Mouse (Mus musculus) splenic B cell, adult 2 months (primary cell): ENCODE results near the gene Itih1.

Source experiments
- DNase-seq: peaks from one replicate; pipeline ENCODE4 v3.0.0-alpha.2; 2011; ENCODE audit warnings: low read depth, low spot score
- H3K27me3 ChIP-seq: 2 replicates; pipeline ENCODE4 v1.6.1; 2012; ENCODE audit warnings: mild to moderate bottlenecking, low read length, moderate library complexity, mixed read lengths; ENCODE audit not compliant: control insufficient read depth, poor library complexity, insufficient read depth, severe bottlenecking
- H3K36me3 ChIP-seq: 2 replicates; pipeline ENCODE4 v1.6.1; 2012; ENCODE audit warnings: mild to moderate bottlenecking, low read length, moderate library complexity, mixed read lengths; ENCODE audit not compliant: control insufficient read depth, poor library complexity, insufficient read depth, severe bottlenecking

Itih1 gene

GRCm38 (mm10) chr14:30943038-30943437 lies at the start of gene Itih1:
Itih1 (minus strand) TSS chr14:30943289.
- no peaks in the 10 kb centered on the region for H3K36me3 ChIP-seq
- DNase-seq = no peak
- no peaks in the 10 kb centered on the region for H3K27me3 ChIP-seq

- H3K27me3 ChIP-seq = no peaks in the 10 kb centered on the region
- no peak for DNase-seq
- no peaks in the 10 kb centered on the region for H3K36me3 ChIP-seq
Measured at GRCm38 (mm10) chr14:30976222-30976621, 33.1 kb upstream of the Itih1 start.

GRCm38 (mm10) chr14:30974204-30974603 lies 31.1 kb upstream of the Itih1 start:
- no peaks in the 10 kb centered on the region for H3K27me3 ChIP-seq
- DNase-seq = no peak
- no peaks in the 10 kb centered on the region for H3K36me3 ChIP-seq

- no peak for DNase-seq
Measured at GRCm38 (mm10) chr14:30960366-30960765, 17.3 kb upstream of the Itih1 start.

GRCm38 (mm10) chr14:30959031-30959430 lies 15.9 kb upstream of the Itih1 start:
- no peaks in the 10 kb centered on the region for H3K27me3 ChIP-seq
- no peaks in the 10 kb centered on the region for H3K36me3 ChIP-seq
- DNase-seq = no peak

More at GRCm38 (mm10) chr14:30960366-30960765, 17.3 kb upstream of the Itih1 start:
- no peaks in the 10 kb centered on the region for H3K36me3 ChIP-seq
- H3K27me3 ChIP-seq = no peaks in the 10 kb centered on the region

- H3K27me3 ChIP-seq = no peaks in the 10 kb centered on the region
- DNase-seq = no peak
- H3K36me3 ChIP-seq = no peaks in the 10 kb centered on the region
Measured at GRCm38 (mm10) chr14:30958517-30958916, 15.4 kb upstream of the Itih1 start.

GRCm38 (mm10) chr14:30951154-30951825 lies 8.2 kb upstream of the Itih1 start, which contains the start of gene Nek4:
Nek4 (plus strand) TSS chr14:30951377.
- Histone ChIP-seq H3K27me3 (no peaks in the 10 kb centered on the region), H3K36me3 (no peaks in the 10 kb centered on the region)
- peak; percentile 97 for DNase-seq

GRCm38 (mm10) chr14:30949986-30950385 lies 6.9 kb upstream of the Itih1 start:
- DNase-seq = no peak
- no peaks in the 10 kb centered on the region for H3K36me3 ChIP-seq

GRCm38 (mm10) chr14:30944745-30945144 lies 1.7 kb upstream of the Itih1 start:
- Histone ChIP-seq H3K27me3 (no peaks in the 10 kb centered on the region), H3K36me3 (no peaks in the 10 kb centered on the region)
- no peak for DNase-seq

More at GRCm38 (mm10) chr14:30949986-30950385, 6.9 kb upstream of the Itih1 start:
- H3K27me3 ChIP-seq = no peaks in the 10 kb centered on the region

GRCm38 (mm10) chr14:30943860-30944674 lies 978 bp upstream of the Itih1 start:
- Histone ChIP-seq H3K36me3 (no peaks in the 10 kb centered on the region), H3K27me3 (no peaks in the 10 kb centered on the region)
- DNase-seq = peak; percentile 57

- H3K36me3 ChIP-seq = no peaks in the 10 kb centered on the region
- DNase-seq = no peak
Measured at GRCm38 (mm10) chr14:30942254-30942653, 835 bp downstream of the Itih1 start.

GRCm38 (mm10) chr14:30933351-30933750 lies 9.7 kb downstream of the Itih1 start:
- Histone ChIP-seq H3K27me3 (no peaks in the 10 kb centered on the region), H3K36me3 (no peaks in the 10 kb centered on the region)
- no peak for DNase-seq

More at GRCm38 (mm10) chr14:30942254-30942653, 835 bp downstream of the Itih1 start:
- no peaks in the 10 kb centered on the region for H3K27me3 ChIP-seq

GRCm38 (mm10) chr14:30930386-30930785 lies 12.7 kb downstream of the Itih1 start:
- DNase-seq = no peak

GRCm38 (mm10) chr14:30925492-30925891 lies 17.6 kb downstream of the Itih1 start:
- no peaks in the 10 kb centered on the region for H3K27me3 ChIP-seq
- H3K36me3 ChIP-seq = no peaks in the 10 kb centered on the region
- no peak for DNase-seq

More at GRCm38 (mm10) chr14:30930386-30930785, 12.7 kb downstream of the Itih1 start:
- Histone ChIP-seq H3K27me3 (no peaks in the 10 kb centered on the region), H3K36me3 (no peaks in the 10 kb centered on the region)
